Mouse (Mus musculus): Measurements from ENCODE around the gene Alkbh2.
A peak's percentile ranks its signal among the peaks of the same experiment; 100 is the strongest.

Alkbh2 gene

GRCm38 (mm10) chr5:114127374-114128349, at the start of gene Alkbh2:
Alkbh2 (minus strand) TSS chr5:114128218.
- peak; percentile 98 for DNase-seq (ENCODE audit: extremely low spot score, low spot score)

GRCm38 (mm10) chr5:114176548-114177400, 48.8 kb upstream of the Alkbh2 start:
- DNase-seq (ENCODE audit: extremely low spot score, low spot score): no peak

- DNase-seq (ENCODE audit: extremely low spot score, low spot score): peak; percentile 95
Measured at GRCm38 (mm10) chr5:114175596-114176171, 47.7 kb upstream of the Alkbh2 start.

- peak; percentile 66 for DNase-seq (ENCODE audit: extremely low spot score, low spot score)
Measured at GRCm38 (mm10) chr5:114174639-114175038, 46.6 kb upstream of the Alkbh2 start.

GRCm38 (mm10) chr5:114173877-114174581, 46.0 kb upstream of the Alkbh2 start:
- DNase-seq (ENCODE audit: extremely low spot score, low spot score): no peak

GRCm38 (mm10) chr5:114173458-114173857, 45.4 kb upstream of the Alkbh2 start:
- no peak for DNase-seq (ENCODE audit: extremely low spot score, low spot score)

- no peak for DNase-seq (ENCODE audit: extremely low spot score, low spot score)
Measured at GRCm38 (mm10) chr5:114172936-114173335, 44.9 kb upstream of the Alkbh2 start.

GRCm38 (mm10) chr5:114170345-114170744, 42.3 kb upstream of the Alkbh2 start:
- DNase-seq (ENCODE audit: extremely low spot score, low spot score): no peak

GRCm38 (mm10) chr5:114163117-114163696, 35.2 kb upstream of the Alkbh2 start:
- DNase-seq (ENCODE audit: extremely low spot score, low spot score): no peak

- DNase-seq (ENCODE audit: extremely low spot score, low spot score): no peak
Measured at GRCm38 (mm10) chr5:114162106-114162815, 34.2 kb upstream of the Alkbh2 start.

GRCm38 (mm10) chr5:114161424-114161823, 33.4 kb upstream of the Alkbh2 start:
- DNase-seq (ENCODE audit: extremely low spot score, low spot score): no peak

- no peak for DNase-seq (ENCODE audit: extremely low spot score, low spot score)
Measured at GRCm38 (mm10) chr5:114157236-114157635, 29.2 kb upstream of the Alkbh2 start.

GRCm38 (mm10) chr5:114155168-114155933, 27.3 kb upstream of the Alkbh2 start:
- DNase-seq (ENCODE audit: extremely low spot score, low spot score): no peak

- no peak for DNase-seq (ENCODE audit: extremely low spot score, low spot score)
Measured at GRCm38 (mm10) chr5:114154765-114155164, 26.7 kb upstream of the Alkbh2 start.

- peak; percentile 38 for DNase-seq (ENCODE audit: extremely low spot score, low spot score)
Measured at GRCm38 (mm10) chr5:114153490-114153889, 25.5 kb upstream of the Alkbh2 start.

GRCm38 (mm10) chr5:114152359-114153092, 24.5 kb upstream of the Alkbh2 start:
- no peak for DNase-seq (ENCODE audit: extremely low spot score, low spot score)

- DNase-seq (ENCODE audit: extremely low spot score, low spot score): no peak
Measured at GRCm38 (mm10) chr5:114147043-114147972, 19.3 kb upstream of the Alkbh2 start.
